Mouse (Mus musculus): ENCODE results near the gene Tyw3.
"Not testable (repeated sequence)": the region's sequence is repeated elsewhere in the genome, so short reads cannot be mapped to it uniquely, and the experiment has no call there.

The Tyw3 gene

GRCm38 (mm10) chr3:154596934-154597554 lies at the start of gene Tyw3:
Tyw3 (minus strand) TSS chr3:154597104.
- DNase-seq (ENCODE audit: low spot score) = peak; percentile 97

- no peak for DNase-seq (ENCODE audit: low spot score)
Measured at GRCm38 (mm10) chr3:154633091-154633490, 36.2 kb upstream of the Tyw3 start.

DNA sequence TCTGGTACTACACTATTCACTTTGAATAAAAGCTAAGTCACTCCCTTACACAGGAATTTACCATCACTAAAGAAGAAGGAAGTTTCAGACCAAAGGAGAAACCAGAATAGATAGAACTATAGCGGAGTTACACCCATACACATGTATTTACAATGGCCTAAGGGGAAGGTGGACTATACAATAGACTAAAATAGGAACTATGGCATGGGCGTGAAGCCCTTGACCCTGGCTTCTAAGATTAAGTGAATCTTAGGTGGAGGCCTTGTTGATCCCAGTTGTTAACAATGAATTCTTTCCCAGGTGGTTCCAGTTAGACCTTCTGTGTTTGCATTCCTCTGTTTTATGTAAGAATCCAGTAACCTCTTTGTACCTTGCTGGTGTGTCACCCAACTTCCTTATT lies 34.4 kb upstream of the Tyw3 start:
- not testable (repeated sequence) for DNase-seq (ENCODE audit: low spot score)

GRCm38 (mm10) chr3:154628284-154628683 lies 31.4 kb upstream of the Tyw3 start:
- DNase-seq (ENCODE audit: low spot score) = no peak

DNA sequence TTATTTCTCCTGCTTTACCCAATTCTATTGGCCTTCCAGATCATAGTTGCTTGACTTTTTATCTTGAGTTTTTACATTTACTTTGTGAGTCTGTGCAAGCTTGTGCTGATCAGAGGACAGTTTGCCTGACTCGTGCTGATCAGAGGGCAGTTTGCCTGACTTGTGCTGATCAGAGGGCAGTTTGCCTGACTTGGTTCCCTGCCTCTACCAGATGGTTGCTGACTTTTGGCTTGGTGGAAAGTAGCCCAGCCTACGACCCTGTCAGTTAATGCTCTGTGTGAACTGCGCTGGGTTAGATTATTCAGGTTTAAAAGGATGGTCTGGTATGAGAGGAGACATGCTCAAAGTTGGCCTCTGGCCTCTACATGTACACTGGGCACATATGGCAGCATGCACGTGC lies 19.2 kb upstream of the Tyw3 start:
- DNase-seq (ENCODE audit: low spot score) = no peak

DNA sequence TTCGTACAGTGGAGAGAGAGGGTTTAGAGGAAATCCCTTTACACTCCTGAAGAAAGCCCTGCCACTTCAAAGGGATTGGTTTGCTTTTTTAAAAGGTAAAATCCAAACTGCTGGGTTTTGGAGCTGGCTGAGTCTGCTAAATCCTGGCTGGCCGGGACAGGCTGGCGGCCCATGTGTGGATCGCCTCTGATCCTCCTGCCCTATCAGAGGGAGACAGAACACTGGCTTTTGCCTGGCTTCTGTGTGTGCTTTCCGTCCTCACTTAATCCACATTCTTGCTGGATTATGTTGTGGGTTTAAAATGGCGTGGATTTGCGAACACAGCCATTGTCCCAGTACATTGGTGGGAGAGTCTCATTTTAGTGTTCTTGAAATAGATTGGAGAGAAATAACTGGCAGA lies 18.4 kb upstream of the Tyw3 start:
- DNase-seq (ENCODE audit: low spot score) = no peak

DNA sequence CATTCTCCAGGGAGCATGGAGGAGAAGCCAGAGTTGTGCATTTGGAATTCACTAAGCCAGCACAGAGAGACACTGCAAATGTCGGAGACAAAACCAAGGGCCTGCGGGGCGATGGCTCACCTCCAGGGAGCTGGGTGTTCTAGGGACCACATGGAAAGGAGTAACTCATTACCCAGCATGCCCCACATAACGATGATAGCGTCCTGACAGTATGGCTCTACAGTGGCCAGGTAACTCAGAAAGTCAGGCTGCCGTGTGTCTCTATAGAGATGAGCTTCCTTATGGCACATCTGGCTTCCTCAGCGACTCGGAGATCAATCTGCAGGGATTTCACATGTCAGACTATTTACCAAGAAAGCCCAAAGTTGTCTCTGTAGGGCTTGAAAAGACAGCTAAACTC lies 17.9 kb upstream of the Tyw3 start:
- DNase-seq (ENCODE audit: low spot score) = no peak

DNA sequence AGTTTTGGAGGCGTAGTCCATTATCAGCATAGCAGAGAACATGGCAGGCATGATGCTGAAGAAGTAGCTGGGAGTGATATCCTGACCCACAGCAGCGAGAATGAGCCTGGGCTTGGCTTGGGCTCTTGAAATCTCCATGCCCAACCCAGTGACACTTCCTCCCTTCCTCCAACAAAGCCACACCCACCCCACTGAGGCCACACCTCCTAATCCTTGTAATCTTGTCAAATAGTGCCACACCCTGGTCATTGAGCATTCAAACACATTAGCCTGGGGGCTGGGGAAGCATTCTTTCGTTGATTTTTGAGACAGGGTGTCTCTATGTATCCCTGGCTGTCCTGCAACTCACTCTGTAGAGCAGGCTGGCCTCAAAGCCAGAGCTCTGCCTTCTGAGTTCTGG lies 15.0 kb upstream of the Tyw3 start:
- no peak for DNase-seq (ENCODE audit: low spot score)

DNA sequence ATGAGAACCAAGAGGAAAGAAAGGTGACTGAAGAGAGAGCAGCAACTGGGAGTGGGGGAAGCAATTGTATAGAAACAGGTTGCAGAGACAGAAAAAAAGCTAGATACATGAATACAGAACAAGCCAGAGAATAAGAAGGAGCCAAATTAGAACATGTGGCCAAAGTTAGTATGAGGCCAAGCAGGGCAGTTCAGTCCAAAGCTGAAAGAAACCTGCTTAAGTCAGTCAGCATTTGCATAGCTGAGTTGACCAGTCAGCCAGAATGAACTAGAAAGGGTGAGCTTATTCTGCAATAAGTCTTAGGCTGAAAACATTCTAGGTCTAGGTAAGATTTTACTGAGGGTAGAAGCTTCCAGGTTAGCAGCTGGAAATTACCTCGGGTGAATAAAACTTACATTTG lies 11.0 kb upstream of the Tyw3 start:
- no peak for DNase-seq (ENCODE audit: low spot score)

- no peak for DNase-seq (ENCODE audit: low spot score)
Measured at GRCm38 (mm10) chr3:154604871-154605270, 8.0 kb upstream of the Tyw3 start.

- no peak for DNase-seq (ENCODE audit: low spot score)
Measured at GRCm38 (mm10) chr3:154602141-154602540, 5.2 kb upstream of the Tyw3 start.

GRCm38 (mm10) chr3:154597561-154597960 lies 657 bp upstream of the Tyw3 start:
- no peak for DNase-seq (ENCODE audit: low spot score)

- DNase-seq (ENCODE audit: low spot score) = peak; percentile 97
Measured at GRCm38 (mm10) chr3:154596488-154596933, 393 bp downstream of the Tyw3 start, which contains the start of gene Cryz. Cryz (plus strand) TSS chr3:154596711.

DNA sequence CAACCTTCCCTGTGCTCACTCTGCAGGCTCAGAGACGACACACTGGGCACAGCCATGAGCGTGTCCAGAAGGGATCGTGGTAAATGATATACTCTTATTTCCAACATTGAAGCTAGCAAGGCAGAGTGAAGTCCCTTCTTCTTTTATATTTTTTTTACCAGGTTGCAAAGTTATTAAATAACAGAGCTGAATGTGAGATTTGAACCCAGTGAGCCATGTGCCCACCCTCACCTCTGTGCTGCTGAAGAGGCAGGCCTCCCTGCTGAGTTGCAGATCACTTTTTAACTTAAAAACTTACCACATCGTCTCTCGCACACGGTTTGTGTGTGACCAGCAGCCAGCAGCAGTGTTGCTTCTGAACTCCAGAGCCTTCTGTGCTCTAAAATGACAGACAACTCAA lies 2.7 kb downstream of the Tyw3 start:
- no peak for DNase-seq (ENCODE audit: low spot score)

DNA sequence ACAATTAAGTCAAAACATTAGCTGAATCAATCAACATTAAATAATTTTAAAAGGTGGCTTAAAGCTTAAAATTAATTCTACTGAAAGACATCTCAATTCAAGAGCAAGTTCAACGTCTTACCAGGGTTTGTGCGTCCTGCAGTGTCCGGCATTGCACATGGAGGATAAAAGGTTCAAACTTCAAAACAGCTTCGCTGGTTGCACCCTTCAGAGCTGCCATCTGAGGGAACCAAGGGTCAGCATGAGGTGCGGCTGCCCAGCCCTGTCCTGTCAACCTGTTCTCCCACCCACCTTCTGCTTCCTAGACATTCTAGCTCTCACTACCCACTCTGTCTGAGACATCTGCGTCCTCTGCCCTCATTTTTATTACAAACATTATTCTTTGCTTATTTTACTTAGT lies 3.3 kb downstream of the Tyw3 start:
- DNase-seq (ENCODE audit: low spot score) = no peak

- no peak for DNase-seq (ENCODE audit: low spot score)
Measured at GRCm38 (mm10) chr3:154591621-154592020, 5.3 kb downstream of the Tyw3 start.

DNA sequence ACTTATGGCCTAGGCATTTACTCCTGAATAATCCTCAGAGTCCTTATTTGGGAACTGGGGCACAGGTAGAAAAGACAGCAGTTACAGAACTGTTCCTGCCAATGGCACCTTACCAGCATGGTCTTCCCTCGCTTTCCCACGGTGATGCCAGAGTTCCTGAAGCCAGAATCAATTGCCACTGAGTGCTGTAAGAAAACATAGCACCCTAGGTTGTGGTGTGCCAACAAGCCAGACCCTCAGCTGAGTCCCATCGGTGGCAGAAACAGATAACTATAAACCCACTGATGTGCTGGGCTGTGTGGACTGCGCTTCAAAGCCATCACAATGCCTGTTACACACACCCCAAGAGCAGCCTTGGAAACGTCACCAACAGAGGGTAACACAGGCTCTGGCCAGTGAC lies 5.9 kb downstream of the Tyw3 start:
- DNase-seq (ENCODE audit: low spot score) = no peak

GRCm38 (mm10) chr3:154584351-154584750 lies 12.6 kb downstream of the Tyw3 start:
- DNase-seq (ENCODE audit: low spot score) = no peak

DNA sequence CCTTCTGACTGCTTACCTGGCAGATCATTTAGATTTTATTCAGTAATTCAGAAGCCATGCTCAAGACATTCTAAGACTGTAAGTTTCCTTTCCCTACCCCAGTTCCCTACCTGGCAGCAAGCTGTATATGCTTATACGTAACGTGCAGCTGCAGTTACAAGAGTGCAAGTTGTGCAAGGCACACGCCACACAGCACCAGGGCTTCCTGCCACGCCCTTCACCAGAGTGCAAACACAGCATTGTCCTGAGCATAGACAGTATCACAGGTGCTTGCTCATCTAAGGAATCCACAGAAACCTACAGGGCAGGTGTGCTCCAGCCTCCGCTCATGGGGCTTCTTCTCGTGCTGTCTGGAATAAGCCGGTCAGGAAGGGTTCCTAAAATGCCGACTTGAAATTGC lies 19.0 kb downstream of the Tyw3 start:
- no peak for DNase-seq (ENCODE audit: low spot score)

GRCm38 (mm10) chr3:154573666-154574065 lies 23.2 kb downstream of the Tyw3 start:
- no peak for DNase-seq (ENCODE audit: low spot score)

DNA sequence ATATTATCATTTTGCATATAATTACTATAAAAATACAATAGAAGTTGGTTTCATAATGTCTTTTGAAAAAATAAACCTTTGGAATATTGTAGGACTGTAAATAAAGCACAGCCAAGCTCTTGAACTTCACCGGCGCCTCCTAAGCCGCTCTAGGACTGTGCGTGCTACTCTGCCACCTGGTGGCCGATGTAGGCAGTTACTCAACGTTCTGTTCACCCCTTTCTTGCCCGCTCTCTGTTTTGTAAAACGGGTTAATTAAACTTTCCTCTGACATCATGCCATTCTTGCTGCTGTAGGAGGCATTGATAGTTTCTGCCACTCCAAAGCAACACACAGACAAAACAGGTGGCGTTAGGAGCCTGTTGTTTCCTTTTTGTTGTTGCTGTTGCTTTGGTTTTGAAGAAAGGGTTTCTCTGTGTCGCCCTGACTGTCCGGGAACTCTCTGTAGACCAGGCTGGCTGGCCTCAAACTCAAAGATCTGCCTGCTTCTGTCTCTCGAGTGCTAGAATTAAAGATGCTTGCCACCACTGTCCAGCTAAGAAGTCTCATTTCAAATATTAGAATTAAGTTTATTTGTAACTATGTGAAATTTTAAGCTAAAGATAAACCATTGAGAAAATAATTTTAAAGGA lies 24.4 kb downstream of the Tyw3 start:
- DNase-seq (ENCODE audit: low spot score) = peak; percentile 94

DNA sequence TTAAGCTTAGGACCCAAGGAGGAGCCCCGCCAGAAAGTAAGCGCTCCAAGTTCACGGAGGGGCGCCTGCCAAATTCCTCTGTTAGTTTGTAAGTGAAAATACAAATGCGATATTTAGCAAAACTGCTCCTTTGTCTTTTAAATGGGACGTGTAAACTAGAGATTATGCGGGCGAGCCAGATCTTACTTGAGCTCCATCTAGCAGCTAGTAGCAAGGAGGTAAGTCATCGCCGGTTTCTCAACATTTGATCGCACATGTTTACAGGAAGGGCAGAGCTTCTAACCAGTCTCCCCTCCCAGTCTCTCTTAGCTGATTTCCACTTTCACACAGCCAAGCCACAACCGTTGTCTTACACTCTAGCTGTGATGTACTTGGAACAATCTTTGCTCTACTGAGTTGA lies 26.1 kb downstream of the Tyw3 start:
- DNase-seq (ENCODE audit: low spot score) = peak; percentile 45

GRCm38 (mm10) chr3:154570029-154570575 lies 26.8 kb downstream of the Tyw3 start:
- DNase-seq (ENCODE audit: low spot score) = peak; percentile 46

DNA sequence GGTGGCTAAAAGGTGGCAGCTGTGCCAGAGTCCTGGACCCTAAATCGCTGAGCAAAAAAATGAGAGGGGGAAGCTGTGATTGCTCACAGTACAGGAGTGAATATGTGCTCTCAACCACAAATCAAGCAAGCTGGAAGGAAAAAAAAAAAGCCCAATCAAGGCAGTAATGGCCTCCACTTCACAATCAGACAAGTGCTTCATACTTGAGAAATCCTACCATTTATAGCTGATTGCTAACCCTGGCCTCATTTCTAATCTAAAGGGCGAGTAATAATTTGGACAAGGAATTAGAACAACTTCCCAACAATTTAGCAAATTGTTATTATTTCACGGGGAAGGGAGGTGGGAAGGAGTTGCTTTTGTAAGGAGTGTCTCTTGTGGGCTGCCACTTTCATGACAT lies 31.5 kb downstream of the Tyw3 start:
- no peak for DNase-seq (ENCODE audit: low spot score)

Measured in embryo, embryonic 10.5 days (tissue).